17 mouse cellular contexts compared by ENCODE assay signal in the genomic region with DNA sequence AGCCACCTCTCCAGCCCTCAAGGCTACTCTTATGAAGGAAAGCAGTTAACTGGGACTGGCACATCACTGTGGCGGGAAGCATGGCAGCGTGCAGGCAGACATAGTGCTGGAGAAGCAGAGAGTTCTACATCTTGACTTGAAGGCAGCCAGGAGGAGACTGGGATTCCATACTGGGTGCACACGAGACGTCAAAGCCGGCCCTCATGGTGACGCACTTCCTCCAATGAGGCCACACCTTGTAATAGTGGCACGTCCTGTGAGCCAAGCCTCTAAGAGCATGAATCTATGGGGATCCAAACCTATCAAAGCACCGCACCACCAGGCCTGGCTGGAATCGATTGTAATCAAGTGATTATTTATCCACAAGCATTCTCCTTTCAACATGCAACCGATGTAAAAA.
"Had no signal": no experiment of that assay in that cellular context is flagged by ENCODE, and none has a peak within 500 bp of the region (broad histone marks: within the 10 kb centered on the region; RNA-seq: fewer than 3 reads in every experiment).

No protein-coding gene starts in this region.

- H3K4me2 ChIP-seq: lung, embryonic 14.5 days; midbrain, embryonic 12.5 days; neural tube, embryonic 13.5 days; neural tube, embryonic 15.5 days; stomach, embryonic 15.5 days had no signal

- H3K27me3 ChIP-seq: midbrain, embryonic 12.5 days; neural tube, embryonic 13.5 days; neural tube, embryonic 15.5 days; stomach, embryonic 15.5 days had no signal

- H3K27ac ChIP-seq: midbrain, embryonic 10.5 days; midbrain, embryonic 12.5 days; neural tube, embryonic 13.5 days; neural tube, embryonic 15.5 days; stomach, embryonic 15.5 days; stomach, postnatal 0 days had no signal

- ATAC-seq: midbrain, embryonic 16.5 days had no signal

- H3K4me3 ChIP-seq: midbrain, embryonic 10.5 days; midbrain, embryonic 12.5 days; myocyte; neural tube, embryonic 13.5 days; neural tube, embryonic 15.5 days; stomach, embryonic 15.5 days had no signal

- DNase-seq: lung, adult 18-20 months; lung, postnatal 10 days; lung, postnatal 4 days; midbrain, embryonic 14.5 days; right cerebral cortex, postnatal 14 days; thymus, adult 2 months; thymus, postnatal 25 days; thymus, postnatal 4 days had no signal

- H3K9me3 ChIP-seq: midbrain, embryonic 10.5 days; neural tube, embryonic 13.5 days; neural tube, embryonic 15.5 days; stomach, embryonic 15.5 days had no signal

- H3K36me3 ChIP-seq: midbrain, embryonic 10.5 days; midbrain, embryonic 12.5 days; neural tube, embryonic 13.5 days; neural tube, embryonic 15.5 days; stomach, embryonic 15.5 days had no signal

- H3K9ac ChIP-seq: lung, embryonic 14.5 days; midbrain, embryonic 12.5 days; neural tube, embryonic 13.5 days; neural tube, embryonic 15.5 days; stomach, embryonic 15.5 days had no signal
